Mouse (Mus musculus) heart, adult 2 months (tissue): ENCODE results near the gene Dbx1. TPM values are rescaled to one million over a fixed set of nuclear protein-coding genes. Genes with fewer than 3 reads are reported as not detected.

Experiments
- DNase-seq, 2 experiments: peaks; one replicate each; pipeline ENCODE4 v3.0.0; 2021
- H3K27ac ChIP-seq: fragments of 200-600 bp; 2 replicates; pipeline ENCODE4 v1.8.1; 2022
- H3K27me3 ChIP-seq: fragments of 200-500 bp; 2 replicates; pipeline ENCODE4 v1.6.1; 2012; ENCODE audit warnings: mild to moderate bottlenecking, low read length, inconsistent platforms, mixed read lengths; ENCODE audit not compliant: control insufficient read depth, insufficient read depth
- H3K36me3 ChIP-seq: fragments of 200-500 bp; 2 replicates; pipeline ENCODE4 v1.6.1; 2012; ENCODE audit warnings: low read length, inconsistent platforms; ENCODE audit not compliant: control insufficient read depth, insufficient read depth
- H3K4me1 ChIP-seq: fragments of 200-500 bp; 2 replicates; pipeline ENCODE4 v1.6.1; 2011; ENCODE audit warnings: low read length; ENCODE audit not compliant: control insufficient read depth, insufficient read depth
- H3K4me3 ChIP-seq: fragments of 200-600 bp; 2 replicates; pipeline ENCODE4 v1.8.1; 2022
- H3K79me2 ChIP-seq: fragments of 200-500 bp; replicated peaks from 2 replicates; pipeline ENCODE4 v1.6.1; 2012; ENCODE audit warnings: mild to moderate bottlenecking, inconsistent platforms, low read length, moderate library complexity, mixed read lengths; ENCODE audit not compliant: control insufficient read depth, insufficient read depth
- H3K9ac ChIP-seq: fragments of 200-500 bp; 2 replicates; pipeline ENCODE4 v1.6.1; 2012; ENCODE audit warnings: low read depth, mild to moderate bottlenecking, control low read depth, inconsistent platforms, low read length, mixed read lengths
- CTCF ChIP-seq: fragments of 200-600 bp; IDR thresholded peaks from 2 replicates; pipeline ENCODE4 v1.8.1; 2022; ENCODE audit warnings: antibody characterized with exemption, mild to moderate bottlenecking, moderate library complexity
- EP300 ChIP-seq: fragments of 200-500 bp; IDR thresholded peaks from 2 replicates; pipeline ENCODE4 v1.6.1; 2011; ENCODE audit warnings: low read depth, low read length, control low read depth; ENCODE audit not compliant: insufficient read depth
- POLR2A ChIP-seq: fragments of 200-500 bp; IDR thresholded peaks from 2 replicates; pipeline ENCODE4 v1.6.1; 2011; ENCODE audit warnings: mild to moderate bottlenecking, low read depth, low read length, control low read depth; ENCODE audit not compliant: insufficient read depth
- WGBS: fragments of 180-500 bp; shearing (Covaris S2); methylation state at CpG from one replicate; pipeline ENCODE4 v1.1.7; 2018; 5-methylcytosine and 5-hydroxymethylcytosine counted together
- intact Hi-C: fragments of 180-260 bp; cut with DNase I; formaldehyde crosslinking; loops from one replicate; pipeline ENCODE4 v1.15.1; 2025
- polyA plus RNA-seq: library from polyadenylated mRNA; depleted of rRNA; stranded (reverse); fragments of >200 nt; gene quantifications from 2 replicates; pipeline ENCODE4 v1.2.3, GENCODE M21; 2012; rRNA removed
- total RNA-seq, 2 experiments: library from RNA; stranded (reverse); gene quantifications; 2 replicates each; pipeline ENCODE4 v1.2.3; 2021

The Dbx1 gene
- total and polyA plus RNA-seq, 3 experiments = not detected

- Histone ChIP-seq H3K4me1 (no peaks in the 10 kb centered on the region), H3K27ac (no peak overlapping the region), H3K9ac (no peak overlapping the region), H3K36me3 (no peaks in the 10 kb centered on the region), H3K79me2 (no peaks in the 10 kb centered on the region), H3K4me3 (no peak overlapping the region), H3K27me3 (no peaks in the 10 kb centered on the region)
- intact Hi-C loops = no loop called here
- TF ChIP-seq EP300 (no peak), CTCF (no peak), POLR2A (no peak)
- 90% methylated on average over 2 of the region's 2 CpGs for WGBS
- DNase-seq = no peak
Measured at GRCm38 (mm10) chr7:49581951-49582350, 54.7 kb downstream of the Dbx1 start.

Other genes with a start within 250 kb of the Dbx1 start
- 10 to 100 TPM; 13.3 to 16.9 TPM for gene Htatip2, start 122.3 kb upstream of the Dbx1 start, total RNA-seq
- gene Htatip2, start 122.3 kb upstream of the Dbx1 start, polyA plus RNA-seq = 8.2 and 9.0 TPM in 2 replicates
- 10 to 100 TPM; 12.5 to 14.3 TPM for gene Prmt3, start 141.5 kb upstream of the Dbx1 start, total RNA-seq
- 10.1 and 13.8 TPM in 2 replicates for gene Prmt3, start 141.5 kb upstream of the Dbx1 start, polyA plus RNA-seq